Mouse (Mus musculus) hindbrain, embryonic 12.5 days (tissue): ENCODE results near the gene Fuca1. TPM values are rescaled to one million over a fixed set of nuclear protein-coding genes. Genes with fewer than 3 reads are reported as not detected.

Experiments used
- ATAC-seq: fragments of 200-750 bp; cut with Nextera tagmentation; 2 replicates; pipeline ENCODE4 v1.8.0; 2017; ENCODE audit warnings: moderate TSS enrichment; ENCODE audit not compliant: low FRiP score
- H3K27ac ChIP-seq: fragments of 300-500 bp; sonication (generic); 2 replicates; pipeline ENCODE4 v1.5.1; 2016; ENCODE audit warnings: mild to moderate bottlenecking
- H3K27me3 ChIP-seq: fragments of 300-500 bp; sonication (generic); 2 replicates; pipeline ENCODE4 v1.6.1; 2016; ENCODE audit warnings: mild to moderate bottlenecking
- H3K36me3 ChIP-seq: fragments of 300-500 bp; sonication (generic); 2 replicates; pipeline ENCODE4 v1.6.1; 2016; ENCODE audit warnings: mild to moderate bottlenecking
- H3K4me1 ChIP-seq: fragments of 300-500 bp; sonication (generic); 2 replicates; pipeline ENCODE4 v1.6.1; 2016
- H3K4me2 ChIP-seq: fragments of 300-500 bp; sonication (generic); replicated peaks from 2 replicates; pipeline ENCODE4 v1.6.1; 2016; ENCODE audit warnings: mild to moderate bottlenecking
- H3K4me3 ChIP-seq: fragments of 300-500 bp; sonication (generic); 2 replicates; pipeline ENCODE4 v1.5.1; 2016; ENCODE audit warnings: mild to moderate bottlenecking
- H3K9ac ChIP-seq: fragments of 300-500 bp; sonication (generic); 2 replicates; pipeline ENCODE4 v1.6.1; 2016; ENCODE audit warnings: mild to moderate bottlenecking, moderate library complexity
- H3K9me3 ChIP-seq: fragments of 300-500 bp; sonication (generic); replicated peaks from 2 replicates; pipeline ENCODE4 v1.6.1; 2016; ENCODE audit warnings: mild to moderate bottlenecking
- WGBS: fragments of 180-500 bp; shearing (Covaris S2); methylation state at CpG from one replicate; pipeline ENCODE4 v1.1.7; 2016; 5-methylcytosine and 5-hydroxymethylcytosine counted together
- polyA plus RNA-seq: library from polyadenylated mRNA; unstranded; fragments of >200 nt; fragmentation: Nextera tagmentation; extraction: Ambion mirVana; gene quantifications from 2 replicates; pipeline ENCODE4 v1.2.1, GENCODE M21; 2016

The Fuca1 gene
- polyA plus RNA-seq, 1 experiment from 2014 or later, result 50.2 TPM

- Histone ChIP-seq H3K4me3 (peak within 1 kb of the TSS; percentile 65), H3K36me3 (peaks cover 55% of the 10 kb centered on the region)
These were observed 43.1 kb downstream of the Fuca1 start, which contains the start of gene Gale for GRCm38 (mm10) chr4:135963457-135964193. TSS of gene Gale (plus strand) at chr4:135963727.

GRCm38 (mm10) chr4:135964426-135964825, 43.9 kb downstream of the Fuca1 start:
- ATAC-seq, result no peak
- 6% methylated on average over 12 of the region's 12 CpGs for WGBS
- Histone ChIP-seq H3K4me2 (peak overlapping the region; percentile 77), H3K36me3 (peaks cover 55% of the 10 kb centered on the region), H3K4me1 (peaks cover 25% of the 10 kb centered on the region), H3K27ac (no peak overlapping the region), H3K9me3 (no peaks in the 10 kb centered on the region), H3K4me3 (peak overlapping the region; percentile 65), H3K27me3 (no peaks in the 10 kb centered on the region; the same call in 1 of the 2 replicates), H3K9ac (peak overlapping the region; percentile 80)

More at GRCm38 (mm10) chr4:135963457-135964193, 43.1 kb downstream of the Fuca1 start, which contains the start of gene Gale:
- H3K9ac ChIP-seq, result peak within 1 kb of the TSS; percentile 80
- H3K27ac ChIP-seq, result peak within 1 kb of the TSS; percentile 90
- no peaks in the 10 kb centered on the region for H3K9me3 ChIP-seq
- H3K4me2 ChIP-seq, result peak within 1 kb of the TSS; percentile 77
- WGBS, result under 1% methylated on average over 56 of the region's 56 CpGs
- peaks cover 20% of the 10 kb centered on the region for H3K4me1 ChIP-seq
- peak; percentile 93 for ATAC-seq
- H3K27me3 ChIP-seq, result no peaks in the 10 kb centered on the region; the same call in 1 of the 2 replicates

- H3K9ac ChIP-seq, result no peak overlapping the region
- H3K4me2 ChIP-seq, result no peak overlapping the region
- peaks cover 31% of the 10 kb centered on the region for H3K4me1 ChIP-seq
- H3K9me3 ChIP-seq, result no peaks in the 10 kb centered on the region
- ATAC-seq, result no peak
- no peak overlapping the region for H3K4me3 ChIP-seq
- H3K27ac ChIP-seq, result no peak overlapping the region
- H3K36me3 ChIP-seq, result peaks cover 55% of the 10 kb centered on the region
- H3K27me3 ChIP-seq, result no peaks in the 10 kb centered on the region; the same call in 1 of the 2 replicates
- WGBS, result 91% methylated on average over 9 of the region's 9 CpGs
These were observed 44.6 kb downstream of the Fuca1 start for GRCm38 (mm10) chr4:135965113-135965512.

GRCm38 (mm10) chr4:135966283-135966682, 45.7 kb downstream of the Fuca1 start:
- H3K4me1 ChIP-seq, result peaks cover 36% of the 10 kb centered on the region
- 95% methylated on average over 16 of the region's 16 CpGs for WGBS
- no peak overlapping the region for H3K4me3 ChIP-seq
- no peak overlapping the region for H3K27ac ChIP-seq
- H3K27me3 ChIP-seq, result no peaks in the 10 kb centered on the region; the same call in 1 of the 2 replicates
- H3K9ac ChIP-seq, result no peak overlapping the region
- H3K9me3 ChIP-seq, result no peaks in the 10 kb centered on the region
- H3K4me2 ChIP-seq, result no peak overlapping the region
- ATAC-seq, result no peak
- peaks cover 59% of the 10 kb centered on the region for H3K36me3 ChIP-seq

- H3K27ac ChIP-seq, result no peak overlapping the region
- WGBS, result 93% methylated on average over 18 of the region's 18 CpGs
- peaks cover 52% of the 10 kb centered on the region for H3K36me3 ChIP-seq
- no peaks in the 10 kb centered on the region for H3K9me3 ChIP-seq
- no peak overlapping the region for H3K9ac ChIP-seq
- no peak overlapping the region for H3K4me2 ChIP-seq
- peaks cover 43% of the 10 kb centered on the region for H3K4me1 ChIP-seq
- ATAC-seq, result no peak
- no peaks in the 10 kb centered on the region; the same call in 1 of the 2 replicates for H3K27me3 ChIP-seq
- H3K4me3 ChIP-seq, result no peak overlapping the region
These were observed 46.7 kb downstream of the Fuca1 start for GRCm38 (mm10) chr4:135967086-135967760.

GRCm38 (mm10) chr4:135968271-135968869, 47.8 kb downstream of the Fuca1 start:
- Histone ChIP-seq H3K4me3 (no peak overlapping the region), H3K9me3 (no peaks in the 10 kb centered on the region), H3K4me2 (no peak overlapping the region), H3K9ac (no peak overlapping the region), H3K36me3 (peaks cover 52% of the 10 kb centered on the region), H3K27ac (no peak overlapping the region), H3K27me3 (no peaks in the 10 kb centered on the region; the same call in 1 of the 2 replicates), H3K4me1 (peaks cover 41% of the 10 kb centered on the region)
- WGBS, result 60% methylated on average over 19 of the region's 19 CpGs
- ATAC-seq, result no peak

GRCm38 (mm10) chr4:135969070-135969750, 48.7 kb downstream of the Fuca1 start:
- H3K4me2 ChIP-seq, result no peak overlapping the region
- H3K9me3 ChIP-seq, result no peaks in the 10 kb centered on the region
- no peaks in the 10 kb centered on the region; the same call in 1 of the 2 replicates for H3K27me3 ChIP-seq
- H3K4me3 ChIP-seq, result no peak overlapping the region
- peaks cover 39% of the 10 kb centered on the region for H3K4me1 ChIP-seq
- H3K36me3 ChIP-seq, result peaks cover 53% of the 10 kb centered on the region
- no peak overlapping the region for H3K27ac ChIP-seq
- no peak overlapping the region for H3K9ac ChIP-seq
- ATAC-seq, result no peak
- WGBS, result 89% methylated on average over 13 of the region's 13 CpGs

- WGBS, result 87% methylated on average over 11 of the region's 11 CpGs
- Histone ChIP-seq H3K4me2 (no peak overlapping the region), H3K36me3 (peaks cover 65% of the 10 kb centered on the region), H3K4me3 (no peak overlapping the region), H3K9ac (no peak overlapping the region; the same call in 1 of the 2 replicates), H3K27ac (no peak overlapping the region), H3K4me1 (peaks cover 29% of the 10 kb centered on the region), H3K27me3 (no peaks in the 10 kb centered on the region; the same call in 1 of the 2 replicates), H3K9me3 (no peaks in the 10 kb centered on the region)
- no peak for ATAC-seq
These were observed 50.0 kb downstream of the Fuca1 start for GRCm38 (mm10) chr4:135970585-135970984.

GRCm38 (mm10) chr4:135971805-135972555, 51.4 kb downstream of the Fuca1 start:
- H3K9ac ChIP-seq, result peak overlapping the region; percentile 91
- peak overlapping the region; percentile 79 for H3K27ac ChIP-seq
- peaks cover 65% of the 10 kb centered on the region for H3K36me3 ChIP-seq
- peak overlapping the region; percentile 86 for H3K4me3 ChIP-seq
- H3K27me3 ChIP-seq, result no peaks in the 10 kb centered on the region
- ATAC-seq, result peak; percentile 63
- WGBS, result 1% methylated on average over 35 of the region's 35 CpGs
- H3K4me2 ChIP-seq, result peak overlapping the region; percentile 88
- peaks cover 29% of the 10 kb centered on the region for H3K4me1 ChIP-seq
- H3K9me3 ChIP-seq, result no peaks in the 10 kb centered on the region

GRCm38 (mm10) chr4:135972556-135972906, 52.0 kb downstream of the Fuca1 start, which contains the start of gene Lypla2:
TSS of gene Lypla2 (minus strand) at chr4:135972626.
- WGBS, result under 1% methylated on average over 18 of the region's 19 CpGs
- H3K4me3 ChIP-seq, result peak within 1 kb of the TSS; percentile 86
- H3K4me1 ChIP-seq, result peaks cover 29% of the 10 kb centered on the region
- H3K9ac ChIP-seq, result peak within 1 kb of the TSS; percentile 91
- H3K27ac ChIP-seq, result peak within 1 kb of the TSS; percentile 79
- ATAC-seq, result peak; percentile 79
- no peaks in the 10 kb centered on the region for H3K27me3 ChIP-seq
- H3K9me3 ChIP-seq, result no peaks in the 10 kb centered on the region
- H3K4me2 ChIP-seq, result peak within 1 kb of the TSS; percentile 88
- peaks cover 63% of the 10 kb centered on the region for H3K36me3 ChIP-seq
